ENCODE assay signal across 20 mouse cellular contexts in the genomic region with DNA sequence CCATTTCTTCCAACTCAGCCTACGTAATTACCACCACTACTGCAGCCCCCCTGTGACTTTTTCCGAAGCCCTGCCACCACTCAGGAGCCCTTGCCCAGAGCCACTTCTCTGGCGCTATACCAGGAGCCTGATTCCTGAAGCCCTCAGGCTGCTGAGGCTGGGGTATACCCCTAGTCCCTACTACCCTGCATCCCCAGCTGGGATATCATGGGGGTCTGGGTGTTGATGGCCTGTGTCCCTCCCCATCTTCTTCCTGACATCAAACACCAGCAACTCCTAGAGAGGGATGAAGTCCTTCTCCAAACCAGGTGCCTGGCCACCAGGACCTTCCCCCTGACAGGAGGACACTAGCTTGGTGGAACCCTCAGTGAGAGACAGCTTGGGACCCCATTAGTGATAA.
"Had no signal": no experiment of that assay in that cellular context is flagged by ENCODE, and none has a peak within 500 bp of the region (broad histone marks: within the 10 kb centered on the region; RNA-seq: fewer than 3 reads in every experiment).

No protein-coding gene starts in this region.

- H3K27me3 ChIP-seq: lung, embryonic 15.5 days; midbrain, embryonic 13.5 days; midbrain, embryonic 15.5 days; neural tube, embryonic 12.5 days; stomach, embryonic 15.5 days had no signal

- H3K27ac ChIP-seq: lung, embryonic 15.5 days; macrophage; midbrain, embryonic 13.5 days; midbrain, embryonic 15.5 days; neural tube, embryonic 12.5 days; stomach, embryonic 15.5 days; stomach, postnatal 0 days had no signal

- H3K9me3 ChIP-seq: lung, embryonic 15.5 days; midbrain, embryonic 13.5 days; midbrain, embryonic 15.5 days; neural tube, embryonic 12.5 days; stomach, embryonic 15.5 days had no signal

- H3K9ac ChIP-seq: liver, postnatal 0 days; lung, embryonic 15.5 days; midbrain, embryonic 13.5 days; midbrain, embryonic 15.5 days; neural tube, embryonic 12.5 days; stomach, embryonic 15.5 days had no signal

- H3K4me2 ChIP-seq: lung, embryonic 15.5 days; midbrain, embryonic 11.5 days; midbrain, embryonic 13.5 days; midbrain, embryonic 15.5 days; neural tube, embryonic 12.5 days; stomach, embryonic 15.5 days had no signal

- ATAC-seq: liver, postnatal 0 days; lung, postnatal 0 days; midbrain, embryonic 13.5 days; midbrain, embryonic 15.5 days had no signal

- H3K4me3 ChIP-seq: lung, embryonic 15.5 days; midbrain, embryonic 13.5 days; midbrain, embryonic 15.5 days; neural tube, embryonic 12.5 days; stomach, embryonic 15.5 days had no signal

- DNase-seq: liver, postnatal 0 days; lung, adult 2 months; lung, postnatal 14 days; lung, postnatal 36 days; retina, postnatal 1 day; right cerebral cortex, adult 18-20 months; right cerebral cortex, postnatal 25 days; right cerebral cortex, postnatal 4 days; thymus, adult 2 months; thymus, postnatal 25 days; thymus, postnatal 4 days had no signal
